Mouse (Mus musculus) MEL (cell line): ENCODE measurements around the gene Nup214. TPM values are rescaled to one million over a fixed set of nuclear protein-coding genes. Genes with fewer than 3 reads are reported as not detected.

ENCODE experiments used
- DNase-seq: peaks from one replicate; pipeline ENCODE4 v3.0.0; 2011; ENCODE audit warnings: low read depth, low spot score
- H3K27ac ChIP-seq: 2 replicates; pipeline ENCODE4 v1.5.1; 2012; ENCODE audit warnings: low read depth, mild to moderate bottlenecking, control low read depth, low read length, moderate library complexity; ENCODE audit not compliant: control insufficient read depth
- H3K27me3 ChIP-seq, 2 experiments: fragments of 150-350 bp in 1 of 2; sonication (generic) in 1 of 2; 2 replicates each; pipeline ENCODE4 v1.6.1; 2012; ENCODE audit warnings: low read length in 2 of 2, mild to moderate bottlenecking in 2 of 2, improper control_type of control experiment in 1 of 2, moderate library complexity in 1 of 2; ENCODE audit not compliant: insufficient read depth in 2 of 2, control insufficient read depth in 1 of 2
- H3K36me3 ChIP-seq, 2 experiments: 2 replicates each; pipeline ENCODE4 v1.6.1; 2012 to 2014; ENCODE audit warnings: low read length in 2 of 2, improper control_type of control experiment in 1 of 2, inconsistent platforms in 1 of 2, mild to moderate bottlenecking in 1 of 2; ENCODE audit not compliant: insufficient read depth in 2 of 2, control insufficient read depth in 1 of 2
- H3K4me1 ChIP-seq, 2 experiments: fragments of 150-350 bp in 1 of 2; sonication (generic) in 1 of 2; 2 replicates each; pipeline ENCODE4 v1.6.1; 2012; ENCODE audit warnings: low read length in 2 of 2, improper control_type of control experiment in 1 of 2, mild to moderate bottlenecking in 1 of 2; ENCODE audit not compliant: insufficient read depth in 2 of 2, control insufficient read depth in 1 of 2
- H3K4me3 ChIP-seq, 2 experiments: fragments of 150-350 bp in 1 of 2; sonication (generic) in 1 of 2; 2 replicates each; pipeline ENCODE4 v1.5.1; 2012; ENCODE audit warnings: low read depth in 2 of 2, low read length in 2 of 2, mild to moderate bottlenecking in 2 of 2, moderate library complexity in 2 of 2, control low read depth in 1 of 2, improper control_type of control experiment in 1 of 2; ENCODE audit not compliant: control insufficient read depth in 1 of 2, insufficient read depth in 1 of 2
- H3K79me2 ChIP-seq: 2 replicates; pipeline ENCODE4 v1.6.1; 2012; ENCODE audit warnings: mild to moderate bottlenecking, low read length, moderate library complexity; ENCODE audit not compliant: control insufficient read depth, poor library complexity, insufficient read depth
- H3K9ac ChIP-seq: 2 replicates; pipeline ENCODE4 v1.6.1; 2012; ENCODE audit warnings: low read depth, mild to moderate bottlenecking, control low read depth, low read length, moderate library complexity; ENCODE audit not compliant: control insufficient read depth, poor library complexity, severe bottlenecking
- H3K9me3 ChIP-seq: fragments of 150-350 bp; sonication (generic); replicated peaks from 2 replicates; pipeline ENCODE4 v1.6.1; 2012; ENCODE audit warnings: mild to moderate bottlenecking, low read length, improper control_type of control experiment, moderate library complexity; ENCODE audit not compliant: insufficient read depth
- CHD1 ChIP-seq: IDR thresholded peaks from 2 replicates; pipeline ENCODE4 v1.6.1; 2012; ENCODE audit warnings: low read depth, mild to moderate bottlenecking, inconsistent platforms, low read length, improper control_type of control experiment
- CHD2 ChIP-seq: IDR thresholded peaks from 2 replicates; pipeline ENCODE4 v1.6.1; 2011; ENCODE audit warnings: low read length, improper control_type of control experiment
- ELF1 ChIP-seq: IDR thresholded peaks from 2 replicates; pipeline ENCODE4 v1.6.1; 2014; ENCODE audit warnings: low read depth, mild to moderate bottlenecking, inconsistent platforms, low read length, improper control_type of control experiment, moderate library complexity
- EP300 ChIP-seq, 2 experiments: IDR thresholded peaks; 2 replicates each; pipeline ENCODE4 v1.6.1; 2011; ENCODE audit warnings: improper control_type of control experiment in 2 of 2, low read length in 2 of 2, low read depth in 1 of 2, mild to moderate bottlenecking in 1 of 2
- GABPA ChIP-seq: IDR thresholded peaks from 2 replicates; pipeline ENCODE4 v1.6.1; 2012; ENCODE audit warnings: low read depth, mild to moderate bottlenecking, inconsistent platforms, low read length, improper control_type of control experiment, moderate library complexity
- HCFC1 ChIP-seq: IDR thresholded peaks from 2 replicates; pipeline ENCODE4 v1.6.1; 2012; ENCODE audit warnings: low read depth, mild to moderate bottlenecking, inconsistent platforms, low read length, improper control_type of control experiment, moderate library complexity
- MAFK ChIP-seq: IDR thresholded peaks from 2 replicates; pipeline ENCODE4 v1.6.1; 2011; ENCODE audit warnings: low read depth, mild to moderate bottlenecking, low read length, improper control_type of control experiment, borderline replicate concordance
- MEF2A ChIP-seq: IDR thresholded peaks from 2 replicates; pipeline ENCODE4 v1.6.1; 2014; ENCODE audit warnings: low read depth, mild to moderate bottlenecking, inconsistent platforms, low read length, improper control_type of control experiment; ENCODE audit not compliant: poor library complexity, insufficient replicate concordance, severe bottlenecking; ENCODE audit errors: extremely low read depth
- MYB ChIP-seq: IDR thresholded peaks from 2 replicates; pipeline ENCODE4 v1.6.1; 2011; ENCODE audit warnings: mild to moderate bottlenecking, low read depth, low read length, improper control_type of control experiment
- MYC ChIP-seq: IDR thresholded peaks from 2 replicates; pipeline ENCODE4 v1.6.1; 2011; ENCODE audit warnings: low read depth, mild to moderate bottlenecking, low read length, improper control_type of control experiment, moderate library complexity
- NELFE ChIP-seq: IDR thresholded peaks from 2 replicates; pipeline ENCODE4 v1.6.1; 2011; ENCODE audit warnings: low read depth, low read length, improper control_type of control experiment
- NRF1 ChIP-seq: IDR thresholded peaks from 2 replicates; pipeline ENCODE4 v1.6.1; 2014; ENCODE audit warnings: low read depth, mild to moderate bottlenecking, inconsistent platforms, low read length, improper control_type of control experiment, moderate library complexity; ENCODE audit not compliant: poor library complexity, insufficient read depth, severe bottlenecking
- POLR2AphosphoS2 ChIP-seq: IDR thresholded peaks from 2 replicates; pipeline ENCODE4 v1.6.1; 2011; ENCODE audit warnings: low read length, improper control_type of control experiment
- POLR2AphosphoS5 ChIP-seq: IDR thresholded peaks from 2 replicates; pipeline ENCODE4 v1.6.1; 2012; ENCODE audit warnings: low read depth, borderline replicate concordance, mild to moderate bottlenecking, inconsistent platforms, low read length, moderate library complexity, mixed read lengths
- RAD21 ChIP-seq: IDR thresholded peaks from 2 replicates; pipeline ENCODE4 v1.6.1; 2011; ENCODE audit warnings: mild to moderate bottlenecking, low read depth, low read length, improper control_type of control experiment
- RCOR1 ChIP-seq: IDR thresholded peaks from 2 replicates; pipeline ENCODE4 v1.6.1; 2012; ENCODE audit warnings: low read depth, mild to moderate bottlenecking, inconsistent platforms, low read length, improper control_type of control experiment
- SMC3 ChIP-seq: IDR thresholded peaks from 2 replicates; pipeline ENCODE4 v1.6.1; 2011; ENCODE audit warnings: low read depth, low read length, improper control_type of control experiment
- TAL1 ChIP-seq: IDR thresholded peaks from 2 replicates; pipeline ENCODE4 v1.6.1; 2012; ENCODE audit warnings: mild to moderate bottlenecking, inconsistent platforms, low read length, moderate library complexity, mixed read lengths
- TBP ChIP-seq: IDR thresholded peaks from 2 replicates; pipeline ENCODE4 v1.8.0; 2011; ENCODE audit warnings: low read depth, low read length, improper control_type of control experiment
- TCF12 ChIP-seq: IDR thresholded peaks from 2 replicates; pipeline ENCODE4 v1.6.1; 2014; ENCODE audit warnings: low read depth, mild to moderate bottlenecking, inconsistent platforms, low read length, improper control_type of control experiment, moderate library complexity
- UBTF ChIP-seq: IDR thresholded peaks from 2 replicates; pipeline ENCODE4 v1.6.1; 2012; ENCODE audit warnings: low read depth, mild to moderate bottlenecking, inconsistent platforms, low read length, improper control_type of control experiment, moderate library complexity, borderline replicate concordance; ENCODE audit not compliant: insufficient read depth
- USF1 ChIP-seq: IDR thresholded peaks from 2 replicates; pipeline ENCODE4 v1.6.1; 2014; ENCODE audit warnings: low read depth, mild to moderate bottlenecking, inconsistent platforms, low read length, improper control_type of control experiment, moderate library complexity
- ZC3H11A ChIP-seq: IDR thresholded peaks from 2 replicates; pipeline ENCODE4 v1.6.1; 2012; ENCODE audit warnings: low read depth, mild to moderate bottlenecking, inconsistent platforms, low read length, improper control_type of control experiment
- ZKSCAN1 ChIP-seq: IDR thresholded peaks from 2 replicates; pipeline ENCODE4 v1.6.1; 2012; ENCODE audit warnings: low read depth, mild to moderate bottlenecking, inconsistent platforms, low read length, improper control_type of control experiment, moderate library complexity
- ZNF384 ChIP-seq: IDR thresholded peaks from 2 replicates; pipeline ENCODE4 v1.6.1; 2012; ENCODE audit warnings: low read depth, mild to moderate bottlenecking, inconsistent platforms, low read length, improper control_type of control experiment
- polyA plus RNA-seq, 2 experiments: library from polyadenylated mRNA; stranded (reverse) in 1 of 2; unstranded in 1 of 2; fragments of >175 nt in 1 of 2; fragments of >200 nt in 1 of 2; gene quantifications; 2 replicates each; pipeline versions ENCODE4 v1.2.1 to v1.2.4; 2012; ENCODE audit warnings: low replicate concordance in 2 of 2, low read depth in 1 of 2; ENCODE audit not compliant: insufficient read length in 2 of 2, insufficient read depth in 1 of 2, missing spikeins in 1 of 2
- total RNA-seq: library from RNA; depleted of rRNA; stranded (reverse); fragments of 300-350 nt; gene quantifications from 2 replicates; pipeline ENCODE4 v1.2.3, GENCODE M21; 2012

The Nup214 gene
- total and polyA plus RNA-seq, 3 experiments, result 71.4 to 163 (median 78.6) TPM

DNA sequence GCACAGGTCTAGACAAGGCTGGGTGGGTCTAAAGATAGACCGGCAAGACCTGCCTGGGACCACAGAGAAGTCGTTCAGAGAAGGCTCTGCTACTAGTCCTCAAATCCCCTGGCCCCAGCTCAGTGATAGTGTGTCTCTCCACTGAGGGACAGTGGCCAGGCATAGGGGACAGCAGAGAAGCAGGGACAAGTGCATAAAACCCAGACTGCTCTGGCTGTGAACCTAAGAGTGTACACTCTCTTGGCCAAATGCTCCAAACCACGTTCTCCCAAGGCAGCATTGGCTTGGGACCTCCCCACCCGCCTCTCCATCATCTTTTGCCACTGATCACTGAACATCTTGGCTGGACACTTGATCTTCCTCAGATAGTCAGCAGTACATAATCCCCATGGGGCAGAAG lies 113.4 kb downstream of the Nup214 start:
- Histone ChIP-seq H3K9ac (no peak overlapping the region), H3K4me3 (no peak overlapping the region), H3K79me2 (peaks cover 11% of the 10 kb centered on the region), H3K27ac (no peak overlapping the region), H3K9me3 (no peaks in the 10 kb centered on the region), H3K4me1 (peaks cover 8 to 12% of the 10 kb centered on the region in 2 experiments), H3K27me3 (no peaks in the 10 kb centered on the region), H3K36me3 (peaks cover 0 to 4% of the 10 kb centered on the region in 2 experiments; a peak in 2 of 4 replicates)
- TF ChIP-seq GABPA, result no peak
- no peak for TF ChIP-seq POLR2AphosphoS2
- no peak for TF ChIP-seq UBTF
- TF ChIP-seq TBP, result no peak
- no peak for TF ChIP-seq HCFC1
- TF ChIP-seq CHD2, result no peak
- TF ChIP-seq TAL1, result no peak
- TF ChIP-seq USF1, result no peak
- TF ChIP-seq MYB, result no peak
- TF ChIP-seq ZC3H11A, result no peak
- no peak for TF ChIP-seq MAFK
- no peak for TF ChIP-seq MYC
- TF ChIP-seq EP300 (IDR thresholded peaks at IDR 0.05; ENCODE audit: low read depth in 1 of 2, low read length in 2 of 2), result no peak
- no peak for DNase-seq

DNA sequence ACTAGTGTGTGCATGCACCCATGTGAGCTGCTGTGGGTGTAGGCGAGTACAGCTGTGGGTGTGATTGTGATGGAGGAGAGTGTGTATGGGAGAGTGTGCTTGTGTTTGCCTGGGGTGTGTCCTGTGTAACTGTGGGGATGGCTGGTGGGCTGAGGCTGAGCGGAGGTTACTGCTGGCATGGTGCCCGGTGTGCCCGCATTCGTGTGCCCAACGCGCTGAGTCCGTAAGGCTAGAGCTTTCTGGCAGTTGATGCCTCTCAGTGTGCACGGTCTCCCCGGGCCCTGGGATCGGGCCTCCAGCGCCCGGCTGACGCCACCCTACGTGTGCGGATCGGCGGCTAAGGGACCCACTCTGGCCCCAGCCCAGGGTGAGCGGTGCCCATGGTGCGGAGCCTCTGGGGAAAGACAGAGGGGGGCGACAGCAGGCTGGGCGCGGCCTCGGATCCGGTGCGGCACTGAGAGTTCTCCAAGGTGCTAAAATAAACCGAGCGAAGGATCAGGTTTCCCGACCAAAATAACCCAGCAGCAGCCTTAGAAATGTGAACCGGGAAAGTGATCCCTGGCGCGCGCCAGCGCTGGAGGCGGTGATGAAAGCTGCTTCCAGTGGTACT lies 114.2 kb downstream of the Nup214 start:
- no peak for TF ChIP-seq HCFC1
- TF ChIP-seq RAD21, result no peak
- no peak for TF ChIP-seq CHD2
- no peak for TF ChIP-seq MYC
- no peak for TF ChIP-seq ZNF384
- TF ChIP-seq MEF2A, result no peak
- no peak for TF ChIP-seq ZKSCAN1
- no peak for TF ChIP-seq CHD1
- TF ChIP-seq TCF12, result no peak
- TF ChIP-seq NRF1, result no peak
- no peak for TF ChIP-seq SMC3
- TF ChIP-seq RCOR1, result no peak
- no peak for TF ChIP-seq NELFE
- no peak for TF ChIP-seq POLR2AphosphoS5
- no peak for TF ChIP-seq ELF1
- no peak for TF ChIP-seq USF1
- no peaks in the 10 kb centered on the region for H3K9me3 ChIP-seq
- H3K27me3 ChIP-seq, result no peaks in the 10 kb centered on the region
- H3K4me3 ChIP-seq, result no peak overlapping the region
- H3K36me3 ChIP-seq, result peaks cover 0 to 6% of the 10 kb centered on the region in 2 experiments; a peak in 2 of 4 replicates
- peaks cover 2% of the 10 kb centered on the region for H3K79me2 ChIP-seq
- no peak overlapping the region for H3K27ac ChIP-seq
- no peak for DNase-seq
- no peak overlapping the region for H3K9ac ChIP-seq
- peaks cover 5 to 10% of the 10 kb centered on the region in 2 experiments for H3K4me1 ChIP-seq
